Mouse (Mus musculus) CD4-positive helper T cell, adult 2 months (primary cell): Measurements from ENCODE around the gene Bcar1.

ENCODE experiments used
- DNase-seq: peaks from one replicate; pipeline ENCODE4 v3.0.0-alpha.2; 2012; ENCODE audit warnings: low read depth, missing footprints, low spot score

Bcar1 gene

DNA sequence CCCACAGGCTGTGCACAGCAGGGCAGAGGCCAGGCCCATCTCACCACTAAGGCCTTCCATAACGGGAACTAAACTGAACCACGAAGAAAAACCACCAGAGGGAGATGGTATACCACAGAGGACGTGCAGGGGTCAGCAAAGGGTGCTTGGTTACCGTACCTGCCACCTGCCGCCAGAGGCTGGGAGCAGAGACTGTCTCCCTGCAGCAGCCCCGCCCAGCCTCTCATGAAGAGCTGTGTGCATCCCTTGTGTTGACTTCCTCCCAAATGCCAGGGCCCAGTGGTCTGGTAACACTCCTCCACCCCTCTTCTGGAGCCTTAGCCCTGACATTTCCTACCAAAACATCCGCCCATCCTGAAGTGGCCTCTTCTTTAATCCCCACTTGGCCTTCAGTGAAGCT is 4.0 kb downstream of the Bcar1 start:
- DNase-seq: no peak

DNA sequence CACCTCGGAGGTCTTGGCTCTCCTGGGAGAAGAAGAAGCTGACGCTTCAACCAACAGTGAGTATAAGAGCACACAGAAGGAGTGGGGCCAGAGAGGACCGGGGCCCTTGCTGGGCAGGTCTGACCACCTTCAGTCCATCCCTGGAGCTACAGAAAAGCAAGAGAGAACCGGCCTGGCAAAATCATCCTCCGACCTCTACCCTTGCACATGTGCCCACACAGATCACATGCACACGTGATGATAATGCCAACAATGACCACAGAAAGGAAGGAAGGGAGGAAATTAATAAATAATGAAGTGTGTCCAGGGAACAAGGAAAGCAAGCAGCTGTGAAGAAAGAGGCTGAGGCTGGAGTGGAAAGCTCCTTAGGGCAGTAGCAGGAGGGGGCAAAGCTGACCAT is 4.7 kb downstream of the Bcar1 start:
- DNase-seq: no peak

DNA sequence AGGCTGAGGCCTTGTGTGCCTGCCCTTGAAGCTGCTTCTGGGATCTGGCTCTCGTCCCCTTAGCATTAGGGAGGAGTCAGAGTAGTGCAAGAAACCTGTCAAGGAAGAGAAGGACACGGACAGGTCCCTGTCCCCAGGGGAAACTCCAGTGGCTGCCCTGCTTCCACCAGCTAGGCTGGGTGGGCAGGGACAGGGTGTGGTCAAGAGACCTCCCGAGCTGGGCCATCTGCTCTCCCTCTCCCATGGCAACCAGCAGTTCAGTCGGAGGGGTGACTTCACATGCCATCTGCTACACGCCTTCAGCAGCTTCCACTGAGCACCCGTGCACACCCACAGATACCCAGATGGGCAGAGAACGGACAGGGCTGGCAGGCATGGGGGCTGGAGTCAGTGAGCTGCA is 7.3 kb downstream of the Bcar1 start:
- no peak for DNase-seq

DNA sequence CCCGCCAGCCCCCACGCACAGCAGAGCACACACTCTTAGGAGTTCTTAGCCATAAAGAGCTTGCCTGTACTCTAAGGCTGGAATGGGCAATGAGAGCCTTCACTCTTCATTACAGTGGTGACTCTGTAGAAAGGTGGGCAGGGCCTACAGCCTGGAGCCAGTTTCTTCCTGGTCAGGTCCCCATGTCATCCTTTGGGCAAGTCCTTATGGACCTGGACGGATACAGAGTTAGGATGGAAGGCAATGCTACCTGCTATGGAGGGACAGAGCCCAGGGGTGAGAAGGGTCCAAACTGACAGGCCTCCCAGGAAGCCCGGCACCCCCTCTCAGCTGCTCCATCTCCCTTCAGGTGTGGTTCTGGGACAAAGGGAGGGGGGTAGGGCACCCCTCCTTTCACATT is 7.8 kb downstream of the Bcar1 start:
- no peak for DNase-seq

DNA sequence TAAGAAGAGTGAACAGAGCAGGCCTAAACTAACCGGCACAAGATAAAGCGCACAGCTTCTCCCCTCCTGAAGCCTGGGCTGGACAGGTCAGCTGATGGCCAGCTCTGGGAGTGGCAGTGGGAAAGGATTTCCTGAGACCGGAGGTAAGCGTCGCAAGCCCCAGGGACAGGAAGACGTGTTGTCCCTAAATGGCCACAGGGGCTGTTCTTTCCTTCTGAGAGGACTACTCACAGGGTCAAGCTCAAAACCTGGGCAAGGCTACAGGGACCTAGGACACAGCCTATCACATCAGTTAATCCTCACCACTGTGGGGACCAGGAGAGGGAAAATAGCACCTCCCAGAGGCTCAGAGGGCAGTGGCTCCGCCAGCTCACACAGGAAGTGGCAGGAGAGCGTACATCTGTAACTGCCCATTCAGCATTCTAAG is 8.3 kb downstream of the Bcar1 start:
- DNase-seq: no peak

DNA sequence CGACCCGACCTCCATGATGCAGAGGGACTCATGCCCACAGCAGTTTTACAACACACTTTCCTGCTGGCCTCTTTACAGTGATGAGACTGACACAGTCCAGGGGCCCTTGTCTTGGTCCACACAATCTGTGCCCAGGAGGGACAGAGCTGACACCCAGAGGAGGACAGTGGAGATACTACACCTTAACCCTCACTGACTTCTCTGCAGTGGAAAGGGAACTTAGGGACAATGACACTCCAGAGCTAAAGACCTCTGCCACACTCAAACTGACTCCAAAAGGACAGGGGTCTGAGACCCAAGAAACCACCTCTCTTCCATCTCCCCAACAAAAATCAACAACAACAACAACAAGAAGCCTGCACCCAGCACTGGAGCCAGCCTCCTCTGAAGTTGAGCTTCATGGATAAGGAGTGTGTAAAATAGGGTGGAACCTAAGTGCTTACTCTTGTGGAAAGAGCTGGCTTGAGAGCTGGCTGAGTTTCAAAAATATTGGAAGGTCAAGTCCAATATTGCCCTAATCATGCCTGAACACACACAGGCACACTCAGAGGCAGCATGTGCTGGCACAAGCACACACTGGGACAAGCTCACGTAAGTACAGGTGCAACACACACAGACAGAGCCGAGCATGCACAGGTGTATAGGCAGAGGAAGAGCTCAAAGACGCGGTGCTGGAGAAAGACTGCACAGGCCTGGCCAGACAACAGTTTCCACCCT is 9.2 kb downstream of the Bcar1 start:
- no peak for DNase-seq

DNA sequence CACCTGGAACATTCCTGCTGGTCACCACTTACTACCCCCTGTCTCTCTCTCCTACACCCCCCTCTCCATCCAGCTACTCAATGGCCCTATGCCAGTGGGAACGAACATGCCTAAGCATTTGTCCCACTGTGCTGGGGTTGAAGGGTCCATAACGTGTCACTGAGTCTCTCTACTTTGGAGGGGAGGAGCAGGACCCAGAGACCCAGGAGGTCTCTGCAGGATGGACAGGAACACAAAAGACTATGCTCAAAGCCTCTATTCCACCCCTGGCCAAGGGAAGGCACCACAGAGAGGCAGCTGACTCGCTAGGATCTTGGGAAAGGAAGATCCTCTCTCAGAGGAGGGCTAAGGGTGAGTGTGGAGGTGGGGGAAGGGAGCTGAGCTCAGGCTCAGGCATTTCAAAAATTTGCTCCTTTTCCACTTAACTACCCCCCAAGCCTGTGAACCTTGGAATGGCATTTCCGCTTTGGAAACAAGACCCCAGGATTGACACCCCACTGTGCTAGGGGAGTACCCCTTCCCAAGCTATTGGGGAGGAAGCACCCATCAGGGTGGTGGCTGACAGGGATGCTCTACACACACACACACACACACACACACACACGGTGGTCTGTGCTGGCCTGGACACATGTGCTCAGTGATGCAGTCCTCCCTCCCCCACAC is 9.9 kb downstream of the Bcar1 start:
- DNase-seq: no peak

DNA sequence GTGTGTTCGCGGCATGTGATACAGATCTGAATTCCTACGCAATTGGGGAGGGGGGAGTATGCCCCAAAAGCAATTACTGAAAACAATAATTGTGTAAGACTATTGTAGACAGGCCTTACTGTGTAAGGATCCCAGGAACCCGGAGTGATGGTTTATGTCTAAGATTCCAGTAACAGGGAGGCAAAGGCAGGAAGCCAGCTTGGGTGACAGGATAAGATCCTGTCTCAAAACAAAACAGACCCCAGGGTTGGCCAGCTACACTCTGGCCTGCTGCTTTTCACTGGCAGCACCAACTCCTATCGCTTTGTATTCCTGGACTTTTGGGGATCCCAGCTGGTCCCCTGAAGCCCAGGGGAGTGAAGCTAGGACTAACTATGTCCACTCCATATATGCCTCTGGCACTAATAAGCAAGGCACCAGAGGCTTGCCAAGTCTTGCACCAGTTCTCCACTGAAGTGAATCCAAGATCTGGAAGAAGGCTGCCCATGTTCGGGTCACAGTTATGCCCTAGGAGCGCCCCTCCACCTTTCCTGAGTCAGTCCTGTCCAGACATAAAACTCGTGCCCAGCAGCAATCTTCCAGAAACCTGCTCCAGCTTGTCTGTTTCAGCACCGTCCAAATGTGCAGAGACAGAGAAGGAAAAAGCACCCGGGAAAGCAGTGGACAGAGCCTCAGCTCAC is 11.1 kb downstream of the Bcar1 start:
- DNase-seq: no peak

DNA sequence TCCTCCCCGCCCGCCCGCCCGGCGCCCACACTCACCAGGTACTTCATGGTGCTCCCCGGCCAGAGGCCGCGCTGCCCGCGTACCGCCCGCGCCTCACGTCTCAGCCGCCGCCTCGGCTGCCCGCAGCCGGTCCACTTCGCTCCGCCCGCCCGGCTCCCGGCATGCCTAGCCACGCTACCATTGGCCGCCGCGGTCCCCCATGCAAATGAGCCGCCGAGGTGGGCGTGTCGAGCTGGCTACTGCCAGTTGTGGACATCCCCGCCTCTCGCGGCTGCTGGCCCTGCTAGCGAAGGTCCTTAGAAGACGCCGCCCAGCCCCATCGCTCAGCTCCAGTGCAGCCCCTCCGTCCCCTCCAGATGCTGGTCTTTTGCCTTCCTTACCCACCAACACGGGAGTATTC is 11.6 kb downstream of the Bcar1 start:
- DNase-seq: peak; percentile 88

DNA sequence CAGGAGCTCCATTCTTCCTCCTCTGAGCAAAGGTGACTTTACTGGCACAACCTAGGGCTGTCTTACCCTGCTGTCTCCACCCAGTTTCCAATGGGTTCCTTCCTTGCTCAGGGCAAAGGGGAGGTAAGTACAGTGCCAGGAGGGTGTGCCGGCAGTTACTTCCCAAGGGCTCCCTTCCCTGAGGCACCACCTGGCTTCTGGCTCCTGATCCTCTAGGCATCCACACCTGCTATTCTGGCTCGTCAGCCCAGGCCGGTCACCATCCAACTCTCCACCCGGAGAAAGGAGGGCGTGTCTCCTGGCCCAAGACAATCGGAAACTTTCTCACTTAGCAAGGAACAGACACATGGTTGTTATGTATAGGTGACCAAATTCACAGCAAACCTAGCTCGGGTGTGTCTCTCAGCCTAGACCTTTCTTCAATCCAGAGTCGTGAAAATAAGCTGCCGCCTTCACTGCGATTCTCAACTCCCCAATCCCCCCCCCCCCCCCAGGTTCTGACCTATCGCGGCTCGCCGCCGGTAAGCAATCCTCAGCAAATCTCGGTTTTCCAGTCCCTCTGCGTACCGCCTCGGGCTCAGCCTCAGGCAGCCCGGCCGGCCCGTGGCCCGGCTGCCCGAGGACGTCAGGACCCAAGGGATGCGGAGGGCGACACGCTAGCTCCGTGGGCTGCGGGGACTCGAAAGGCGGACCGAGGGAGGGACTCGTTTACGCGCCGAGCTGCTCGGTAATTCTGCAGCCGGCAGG is 12.2 kb downstream of the Bcar1 start:
- no peak for DNase-seq

DNA sequence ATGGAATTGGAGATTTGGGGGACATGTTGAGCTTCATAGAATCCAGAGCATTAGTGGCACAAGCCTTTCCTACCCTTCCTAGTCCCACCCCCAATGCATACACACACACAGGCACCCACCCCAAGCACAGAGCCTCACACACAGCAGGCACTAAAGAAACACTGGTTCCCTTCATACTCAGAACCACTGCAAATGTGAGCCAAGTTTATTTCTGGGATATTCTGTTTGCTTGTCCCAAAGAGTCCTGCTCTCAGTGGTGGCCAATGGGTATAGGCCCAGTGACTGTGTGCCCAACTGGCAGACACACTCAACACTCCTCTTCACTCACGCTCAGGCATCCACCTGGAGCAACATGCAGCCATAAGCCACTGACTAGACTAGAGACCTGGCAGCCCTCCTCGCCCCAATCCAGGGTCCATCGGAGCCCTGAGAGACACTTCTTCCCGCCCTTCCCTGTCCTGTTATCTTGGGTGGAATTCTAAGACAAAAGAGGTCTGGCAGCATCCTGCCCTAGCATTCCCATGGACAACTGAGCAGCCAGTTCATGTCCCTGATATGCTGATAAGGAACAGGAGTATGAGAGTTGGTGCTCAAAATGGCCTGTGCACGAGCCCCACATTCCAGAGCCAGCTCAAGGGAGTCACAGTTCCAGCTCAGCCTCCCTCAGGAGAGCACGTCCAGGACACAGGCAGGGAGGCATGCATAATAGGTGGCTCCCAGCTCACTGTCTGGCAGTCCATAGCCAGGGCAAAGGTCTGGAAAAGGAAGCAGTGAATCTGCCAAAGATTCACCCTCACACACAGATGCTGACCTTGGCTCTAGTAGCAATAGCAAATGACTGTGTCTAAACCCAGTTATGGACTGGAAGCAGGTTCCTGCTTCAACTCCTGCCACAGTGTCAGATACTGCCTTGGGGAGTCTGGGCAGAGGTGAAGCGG is 14.1 kb downstream of the Bcar1 start:
- no peak for DNase-seq

DNA sequence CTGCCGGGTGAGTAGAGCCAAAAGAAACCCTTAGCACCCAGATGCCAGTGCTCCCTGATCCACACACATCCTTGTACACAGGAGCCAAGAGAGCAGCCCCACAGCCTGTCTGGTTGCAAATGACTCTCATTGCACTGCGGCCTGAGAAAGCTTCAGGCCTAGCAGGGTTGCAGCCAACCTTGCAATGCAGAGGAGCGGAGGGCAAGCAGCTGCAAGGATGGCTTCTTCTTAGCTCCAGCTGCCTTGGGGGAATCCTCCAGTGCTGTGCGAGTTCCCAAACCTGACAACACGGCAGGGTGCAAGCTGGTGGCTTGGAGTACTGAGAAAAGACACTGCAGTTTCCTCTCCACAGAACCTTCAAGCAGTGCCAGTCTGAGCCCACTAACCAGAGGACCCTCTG is 15.1 kb downstream of the Bcar1 start:
- DNase-seq: no peak

DNA sequence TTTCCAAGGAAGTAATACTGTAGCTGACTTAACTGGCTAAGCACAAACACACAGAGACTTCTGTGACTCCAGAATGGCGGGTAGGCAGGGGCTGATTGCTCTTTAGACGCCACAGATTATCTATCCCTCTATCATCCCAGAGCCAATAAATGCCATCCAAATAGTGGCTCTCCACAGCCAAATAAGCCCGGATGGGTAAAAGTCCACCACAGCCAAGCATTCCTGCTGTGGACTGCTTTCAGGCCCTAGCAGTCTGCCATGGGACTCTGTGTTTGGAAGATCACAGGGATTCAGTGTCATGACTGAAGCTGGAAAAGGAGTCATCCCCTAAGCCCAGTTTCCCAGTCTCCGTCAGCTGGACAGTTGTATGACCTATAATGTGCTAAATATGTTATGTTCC is 16.1 kb downstream of the Bcar1 start:
- DNase-seq: no peak

DNA sequence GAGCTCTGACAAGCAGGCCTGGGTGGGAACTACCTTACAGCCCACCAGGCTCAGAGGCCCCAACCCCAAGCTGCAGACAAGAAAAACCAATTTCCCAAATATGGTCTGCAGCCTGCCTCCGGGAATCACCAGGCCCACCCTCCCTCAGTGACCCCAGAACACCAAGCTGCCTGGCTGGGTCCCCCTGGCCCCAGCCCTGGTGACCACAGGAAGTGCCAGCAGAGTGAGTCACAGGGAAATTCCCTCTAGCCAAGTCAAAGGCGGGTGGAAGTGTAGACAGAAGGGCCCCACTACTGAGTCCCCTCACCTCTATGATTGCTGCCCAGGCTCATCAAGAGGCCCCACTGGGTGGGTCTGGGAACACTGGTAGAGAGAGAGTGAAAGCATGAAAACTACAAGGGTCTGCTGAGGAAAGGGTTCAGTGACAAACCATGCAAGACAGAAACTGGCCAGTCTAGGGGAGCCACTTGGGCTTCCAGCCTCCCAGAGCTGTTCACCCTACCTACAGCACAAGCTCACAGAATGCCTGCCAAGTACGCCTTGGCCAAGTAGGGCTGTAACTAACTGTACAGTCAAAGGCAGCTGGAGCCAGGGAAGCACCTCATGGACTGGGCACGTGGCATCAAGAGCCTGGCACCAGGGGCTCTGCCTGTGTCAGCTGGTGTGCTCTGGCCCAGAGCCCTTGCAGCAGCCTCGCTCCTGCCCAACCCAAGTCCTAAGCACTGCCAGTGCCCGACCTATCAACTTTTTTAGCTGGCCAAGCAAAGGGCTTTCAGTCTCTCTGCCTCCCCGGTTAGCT is 17.3 kb downstream of the Bcar1 start:
- no peak for DNase-seq

DNA sequence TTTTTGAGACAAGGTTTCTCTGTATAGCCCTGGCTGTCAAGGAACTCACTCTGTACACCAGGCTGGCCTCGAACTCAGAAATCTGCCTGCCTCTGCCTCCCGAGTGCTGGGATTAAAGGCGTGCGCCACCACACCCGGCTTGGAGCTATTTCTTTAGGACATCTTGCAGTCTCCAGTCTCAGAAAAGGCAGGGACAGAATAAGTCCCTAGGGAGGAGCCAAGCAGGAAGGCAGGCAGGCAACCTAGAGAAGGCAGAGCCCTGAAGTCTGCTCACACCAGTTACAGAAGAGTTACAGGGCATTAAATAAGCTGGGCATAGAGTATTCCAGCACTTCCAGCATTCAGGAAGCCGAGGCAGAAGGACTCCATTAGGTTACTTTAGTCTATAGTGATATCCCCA is 18.3 kb downstream of the Bcar1 start:
- no peak for DNase-seq

DNA sequence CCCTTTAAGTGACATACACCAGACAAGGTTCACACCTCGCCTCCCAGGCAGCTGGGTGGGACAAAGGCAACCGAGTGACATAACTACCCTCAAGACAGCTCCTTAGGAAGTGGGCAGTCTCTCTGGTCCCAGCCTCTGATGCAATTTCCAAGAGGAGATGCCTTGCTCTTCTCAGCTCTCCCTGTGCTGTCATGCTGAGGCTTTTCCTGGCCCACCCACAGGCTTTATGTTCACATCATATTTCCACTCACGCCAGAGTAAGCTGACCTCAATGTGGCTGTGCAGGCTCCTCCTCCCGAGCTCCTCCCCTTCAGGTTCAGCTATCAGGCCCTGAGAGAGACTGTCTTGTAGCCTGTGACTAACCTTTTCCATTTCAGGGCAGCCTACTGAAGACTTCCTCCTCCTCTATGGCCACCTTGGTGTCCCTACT is 23.5 kb downstream of the Bcar1 start:
- DNase-seq: peak; percentile 30

DNA sequence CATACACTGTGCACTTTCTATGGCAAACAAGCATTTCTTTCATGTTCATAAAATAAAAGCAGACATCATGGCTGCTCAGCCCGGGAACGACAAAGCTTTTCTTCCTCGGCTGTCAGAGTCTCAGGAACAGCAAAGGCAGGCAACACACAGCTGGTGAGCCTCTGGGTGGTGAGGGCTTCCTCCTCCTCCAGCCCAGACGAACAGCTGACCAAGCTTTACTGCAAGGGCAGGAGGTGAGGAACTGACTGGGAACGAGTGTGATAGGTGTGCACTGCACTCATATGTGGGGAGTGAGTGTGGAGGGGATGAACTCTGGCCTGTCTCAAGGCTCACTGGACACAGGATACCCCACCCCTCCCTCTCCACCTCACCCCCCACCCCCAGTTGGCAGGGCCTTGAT is 24.7 kb downstream of the Bcar1 start:
- no peak for DNase-seq

DNA sequence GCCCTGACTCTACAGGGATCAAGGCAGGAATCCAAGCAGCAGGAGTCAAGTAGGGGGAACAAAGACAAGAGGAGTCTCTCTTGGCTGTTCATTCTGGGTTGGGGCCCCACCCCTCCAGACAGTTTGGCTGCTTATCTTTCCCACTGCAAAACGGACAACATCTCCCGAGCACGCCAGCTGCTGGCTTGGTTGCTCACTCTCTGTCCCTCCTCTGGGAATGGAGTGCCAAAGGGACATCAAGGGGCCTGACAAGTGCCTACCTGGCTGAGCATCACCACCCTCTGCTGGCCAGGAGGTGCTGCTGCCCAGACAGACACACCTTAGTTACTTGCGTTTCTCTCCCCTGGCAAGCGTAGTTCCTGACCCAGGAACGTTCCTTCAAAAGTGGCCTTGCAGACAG is 25.7 kb downstream of the Bcar1 start:
- DNase-seq: no peak

DNA sequence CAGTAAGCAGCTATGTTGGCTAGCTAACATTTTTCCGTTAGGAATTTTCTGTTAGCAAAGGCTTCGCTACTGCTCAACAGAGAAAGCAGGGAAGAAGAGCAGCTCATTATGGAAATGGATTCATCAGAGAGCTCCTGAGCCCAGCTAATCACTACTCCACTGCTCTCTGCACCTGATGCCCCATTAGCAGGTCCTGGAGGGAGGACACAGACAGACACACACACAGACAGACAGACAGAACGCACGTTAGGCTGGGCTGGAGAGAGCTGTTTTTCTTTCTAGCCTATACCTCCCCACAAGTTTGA is 26.2 kb downstream of the Bcar1 start:
- no peak for DNase-seq
